Mouse (Mus musculus) heart, postnatal 36 days (tissue): ENCODE data around the gene Map3k5. TPM values are rescaled to one million over a fixed set of nuclear protein-coding genes. Genes with fewer than 3 reads are reported as not detected.

ENCODE experiments used
- DNase-seq, 2 experiments: peaks; one replicate each; pipeline ENCODE4 v3.0.0; 2021 to 2022
- intact Hi-C: fragments of 180-260 bp; cut with DNase I; formaldehyde crosslinking; loops from one replicate; pipeline ENCODE4 v1.15.1; 2025
- total RNA-seq, 2 experiments: library from RNA; stranded (reverse); gene quantifications; 2 replicates each; pipeline ENCODE4 v1.2.3; 2021

The Map3k5 gene
- total RNA-seq, 2 experiments from 2014 or later = 43.4 to 43.5 TPM

DNA sequence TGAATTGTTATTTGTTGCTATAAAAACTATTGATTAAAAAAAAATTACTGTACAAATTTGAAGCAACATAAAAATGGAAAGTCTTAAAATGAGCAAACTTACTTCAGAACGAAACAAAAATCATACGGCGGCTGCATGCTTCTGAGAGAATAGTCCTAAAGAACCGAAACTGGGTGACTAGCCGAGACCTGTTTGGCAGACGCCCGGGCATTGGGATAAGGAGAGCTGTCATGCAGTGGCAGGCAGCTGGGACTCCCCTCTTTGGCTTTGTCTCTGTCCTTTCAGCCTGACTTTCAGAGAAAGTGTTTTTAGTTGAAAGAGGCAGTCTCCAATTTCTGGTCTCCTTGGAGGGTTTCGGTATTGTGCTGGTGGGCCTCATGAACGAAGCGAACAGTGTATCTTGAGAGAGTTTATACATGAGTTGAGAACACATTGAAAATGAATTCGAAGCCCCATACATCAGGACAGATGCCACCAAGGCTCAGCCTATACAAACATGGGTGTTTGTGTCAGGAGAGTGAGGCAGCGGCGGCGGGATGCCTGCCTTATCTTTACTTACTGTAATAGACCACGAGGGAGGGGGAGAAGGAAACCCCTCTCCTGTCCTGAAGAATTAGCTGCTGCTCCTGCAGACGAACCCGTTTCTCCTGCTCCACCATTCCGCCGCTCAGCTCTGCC, 235.8 kb downstream of the Map3k5 start:
- intact Hi-C loops = no loop called here
- DNase-seq = no peak

DNA sequence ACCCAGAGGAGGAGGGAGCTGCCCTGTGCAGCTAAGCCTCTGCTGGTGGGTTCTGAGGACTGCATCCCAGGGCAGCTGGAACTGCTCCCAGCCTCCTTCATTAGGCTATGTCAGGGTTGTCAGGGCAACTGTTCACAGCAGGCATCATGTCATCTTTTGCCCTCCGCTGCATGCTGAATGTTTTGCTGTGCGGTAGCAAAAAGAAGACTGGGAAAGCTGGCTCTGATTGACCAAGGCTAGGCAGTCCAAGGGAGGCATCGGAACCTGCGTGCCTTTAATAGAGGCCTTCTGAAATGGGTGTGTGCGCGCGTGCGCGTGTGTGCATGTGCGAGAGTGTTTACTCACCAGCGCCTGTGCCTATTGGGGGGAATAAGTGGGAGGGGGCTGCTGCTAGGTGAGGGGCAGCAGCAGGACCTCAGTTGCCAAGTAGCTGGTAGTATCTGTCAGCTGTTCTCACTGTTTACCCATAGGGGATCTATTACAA, 236.4 kb downstream of the Map3k5 start:
- intact Hi-C loops = no loop called here

DNA sequence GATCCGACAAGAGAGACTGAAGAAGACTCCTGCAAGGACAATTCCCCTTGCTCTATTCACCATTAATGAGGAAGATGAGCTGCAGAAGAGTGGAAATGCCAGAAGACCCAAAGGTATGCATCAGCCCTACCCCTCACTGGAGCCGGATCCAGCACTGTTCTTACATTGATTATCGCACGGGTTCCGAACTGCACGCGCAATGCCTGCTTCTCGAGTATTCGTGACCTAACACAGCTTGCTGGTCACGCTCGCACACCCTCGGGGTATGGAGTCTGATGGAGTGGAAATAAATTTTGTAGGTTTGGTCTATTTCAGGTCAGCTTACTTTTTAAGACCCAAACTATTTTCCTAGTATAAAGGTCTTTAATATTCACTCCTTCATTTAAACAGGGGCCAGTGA, 236.9 kb downstream of the Map3k5 start:
- DNase-seq = no peak
- intact Hi-C loops = no loop called here

More for the DNA sequence above, 236.4 kb downstream of the Map3k5 start:
- peak; percentile 38 to 41 for DNase-seq

DNA sequence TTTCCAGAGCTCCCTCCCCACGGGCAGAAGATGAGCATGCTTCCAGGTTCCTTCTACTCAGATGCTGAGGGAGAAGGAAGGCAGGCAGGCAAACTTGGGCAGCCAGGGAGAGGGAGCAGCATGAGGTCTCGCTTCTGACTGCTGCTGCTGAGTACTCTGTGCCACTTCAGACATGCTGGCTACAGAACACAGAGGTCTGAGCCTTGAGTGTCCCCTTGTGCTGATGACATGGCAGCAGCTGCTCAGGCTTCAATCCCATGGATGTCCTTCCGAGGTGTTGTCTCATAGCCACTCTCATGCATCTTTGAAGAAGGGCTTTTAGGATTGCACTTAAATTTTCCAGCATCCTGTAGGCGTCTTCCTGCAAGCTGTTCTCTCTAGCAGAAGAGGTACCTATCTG, 237.5 kb downstream of the Map3k5 start:
- intact Hi-C loops = no loop called here
- DNase-seq = no peak

DNA sequence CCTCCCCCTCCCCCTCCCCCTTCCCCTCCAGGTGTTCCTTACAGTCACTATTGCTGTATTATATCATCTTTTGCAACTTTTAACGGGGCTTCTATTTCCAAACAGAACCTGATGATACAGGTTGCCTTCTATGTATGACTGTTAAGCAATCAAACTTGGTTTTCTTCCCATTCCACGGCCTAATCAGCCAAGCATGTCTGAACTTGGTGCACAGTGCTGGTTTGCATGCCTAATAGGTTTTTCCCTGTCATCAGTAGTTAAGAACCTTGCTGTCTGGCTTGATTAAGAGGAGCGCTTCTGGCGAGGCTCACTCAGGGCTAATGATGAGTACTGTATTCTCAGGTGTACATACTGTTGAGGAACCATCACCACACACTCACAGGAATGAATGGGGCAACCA, 239.5 kb downstream of the Map3k5 start:
- DNase-seq = no peak
- intact Hi-C loops = no loop called here

DNA sequence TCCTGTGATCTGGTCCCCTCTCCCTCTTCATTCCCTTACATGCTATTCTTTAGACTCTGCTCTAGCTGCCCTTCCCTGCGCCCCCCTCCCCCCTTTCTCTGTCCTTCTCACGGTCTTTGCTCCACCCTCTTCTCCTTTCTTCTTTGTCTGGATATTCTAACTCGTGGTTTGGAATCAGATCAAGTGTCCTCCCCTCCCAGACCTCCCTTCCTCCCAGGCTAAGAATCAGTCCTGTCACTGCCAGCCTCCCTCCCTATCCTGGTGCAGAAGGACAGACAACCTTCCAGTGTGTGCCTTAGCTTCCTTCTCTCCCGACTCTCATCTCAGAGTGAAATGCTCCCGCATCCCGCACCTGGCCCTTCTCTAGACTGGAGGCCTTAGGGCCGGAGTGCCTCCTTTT, 241.8 kb downstream of the Map3k5 start:
- DNase-seq = no peak
- intact Hi-C loops = no loop called here

DNA sequence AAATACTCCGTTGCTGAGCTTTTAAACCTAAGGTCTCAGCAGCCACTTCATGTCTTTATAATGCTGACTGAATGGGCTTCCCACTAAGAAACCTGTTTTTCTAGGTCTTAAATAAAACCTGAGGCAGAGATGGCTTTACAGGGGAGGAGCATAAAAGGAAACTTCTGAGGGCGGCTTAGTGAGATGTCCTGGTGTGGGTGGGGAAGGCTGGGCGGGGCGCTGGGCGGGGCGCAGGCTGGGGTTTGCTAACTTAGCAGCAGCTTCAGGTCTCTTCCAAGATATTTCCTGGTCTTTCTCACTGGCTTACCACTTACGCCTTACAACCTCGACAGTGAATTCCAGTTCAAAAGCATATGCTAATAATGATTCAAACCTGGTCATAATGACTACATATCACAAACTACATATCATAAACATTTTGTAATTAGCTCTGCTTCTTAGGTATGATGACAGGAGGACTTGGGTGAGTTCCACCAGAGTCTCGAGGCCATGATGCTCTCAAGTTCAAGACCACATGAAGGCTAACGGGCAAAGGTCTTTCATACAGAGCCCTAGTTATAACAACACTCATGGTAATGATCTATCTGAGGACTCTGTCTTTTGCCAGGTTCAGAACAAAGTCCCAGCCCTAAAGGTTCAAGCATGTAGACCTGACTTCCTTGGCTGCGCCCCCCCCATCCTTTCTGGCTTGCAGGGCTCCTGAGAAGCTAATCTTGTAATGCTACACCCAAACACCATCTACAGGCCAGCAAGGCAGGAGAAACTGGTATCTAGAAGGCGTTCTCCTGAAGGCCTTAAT, 244.7 kb downstream of the Map3k5 start:
- no peak for DNase-seq
- intact Hi-C loops = no loop called here

DNA sequence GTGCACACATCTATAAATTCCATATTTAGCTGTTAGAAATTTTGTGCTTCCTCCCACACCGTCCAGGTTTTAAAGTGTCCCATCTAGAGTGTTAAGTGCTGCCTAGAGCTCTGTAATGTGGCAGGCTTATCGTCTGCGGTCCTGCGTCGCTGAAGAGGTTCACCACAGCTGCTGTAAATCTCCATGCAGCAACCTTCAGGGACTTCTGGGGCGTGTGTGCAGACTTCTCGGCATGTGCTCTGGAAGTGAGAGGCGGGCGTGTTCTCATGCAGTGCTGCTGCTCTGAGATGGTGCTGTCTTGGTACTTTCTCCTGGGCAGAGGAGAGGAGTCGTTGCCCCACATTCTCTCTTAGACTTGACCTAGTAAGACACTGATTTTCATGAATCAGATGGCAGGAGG, 246.9 kb downstream of the Map3k5 start:
- intact Hi-C loops = no loop called here
- DNase-seq = no peak

DNA sequence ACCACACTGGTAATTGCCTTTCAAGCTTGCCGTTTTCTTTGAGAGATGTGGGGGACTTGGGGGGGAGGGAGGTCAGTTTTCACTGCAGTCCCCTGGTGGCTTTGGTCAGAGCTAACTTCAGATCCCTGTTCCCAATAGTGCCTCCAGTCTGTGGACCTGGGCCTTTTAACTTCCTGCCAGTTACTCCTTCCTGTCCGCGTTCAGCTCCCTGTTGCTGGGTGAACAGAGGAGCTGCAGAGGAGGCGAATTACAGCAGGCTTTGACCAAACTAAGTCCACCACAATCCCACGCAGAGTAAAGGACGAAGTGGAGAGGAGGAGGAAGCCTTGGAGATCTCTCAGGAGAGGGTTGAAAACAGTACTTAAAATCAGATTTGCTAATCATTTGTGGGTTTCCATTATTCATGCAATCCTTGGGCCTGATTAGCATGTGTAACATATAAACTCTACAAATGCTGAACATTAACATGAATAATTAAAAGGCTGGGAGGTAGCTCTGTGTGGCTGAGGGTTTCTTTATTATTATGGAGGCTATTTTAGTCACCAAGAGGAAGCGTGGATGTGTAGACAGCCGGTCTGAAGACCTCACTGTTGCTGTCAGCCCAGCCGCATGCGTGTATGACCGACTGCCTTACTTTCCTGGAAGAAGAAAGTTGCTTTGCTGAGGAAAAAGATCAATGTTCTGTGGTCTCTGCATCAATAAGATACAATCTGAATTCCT, 247.6 kb downstream of the Map3k5 start:
- intact Hi-C loops = no loop called here
- DNase-seq = no peak

DNA sequence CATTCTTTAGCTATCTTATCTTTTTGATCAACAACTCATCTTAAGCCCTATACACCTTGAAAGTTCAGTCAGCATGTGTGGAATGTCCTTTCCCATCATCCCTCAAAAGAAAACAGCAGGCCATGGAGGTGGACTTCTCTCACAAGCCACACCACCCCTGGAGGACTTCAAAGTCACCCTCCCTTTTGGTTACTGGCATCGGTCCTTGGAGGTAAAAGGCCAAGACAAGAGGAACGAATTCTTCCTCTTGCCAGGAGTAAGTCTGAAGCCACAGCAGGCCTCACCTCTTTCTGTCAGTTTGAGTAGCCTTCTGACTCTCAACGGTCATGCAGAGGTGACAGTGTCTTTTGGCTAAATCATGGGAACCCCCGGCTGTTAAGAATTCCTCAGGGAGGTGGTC, 250.1 kb downstream of the Map3k5 start:
- no peak for DNase-seq
- intact Hi-C loops = no loop called here

DNA sequence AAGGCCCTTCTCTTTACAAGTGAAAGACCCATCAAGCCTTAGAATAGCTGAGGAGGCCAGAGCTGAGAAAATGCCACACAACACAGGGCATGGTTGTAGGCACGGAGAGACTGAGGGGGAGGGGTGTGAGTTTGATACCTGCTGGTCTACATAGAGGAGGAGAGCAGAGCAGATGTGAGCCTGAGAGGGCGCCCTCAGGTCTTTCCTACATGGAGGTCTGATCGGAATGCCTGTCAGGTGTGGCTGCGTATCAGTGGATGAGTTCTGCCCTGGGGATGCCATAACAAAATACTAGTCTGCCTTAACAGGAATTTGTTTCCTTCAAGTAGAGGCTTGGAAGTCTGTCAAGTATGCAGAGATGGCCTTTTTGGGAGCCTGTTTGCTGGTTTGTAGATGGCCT, 251.0 kb downstream of the Map3k5 start:
- DNase-seq = no peak
- intact Hi-C loops = no loop called here

DNA sequence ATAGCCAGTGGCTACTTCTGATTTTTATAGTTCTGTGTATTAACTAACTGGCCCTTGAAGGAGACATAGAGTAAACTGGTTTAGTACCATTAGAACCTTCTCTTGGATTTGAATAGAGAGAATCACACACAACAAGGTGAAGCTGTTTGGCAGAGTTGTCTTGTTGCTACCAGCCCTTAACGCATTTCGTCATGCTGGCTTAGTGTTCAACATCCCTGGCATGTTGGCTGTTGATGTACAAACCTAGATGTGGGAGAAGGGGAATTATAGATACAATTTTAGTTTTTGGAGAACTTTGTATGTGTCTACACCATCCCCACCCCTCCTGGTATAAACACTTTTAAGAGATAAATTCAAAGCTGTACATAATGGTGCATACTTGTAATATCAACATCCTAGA, 251.5 kb downstream of the Map3k5 start:
- DNase-seq = no peak
- intact Hi-C loops = no loop called here

DNA sequence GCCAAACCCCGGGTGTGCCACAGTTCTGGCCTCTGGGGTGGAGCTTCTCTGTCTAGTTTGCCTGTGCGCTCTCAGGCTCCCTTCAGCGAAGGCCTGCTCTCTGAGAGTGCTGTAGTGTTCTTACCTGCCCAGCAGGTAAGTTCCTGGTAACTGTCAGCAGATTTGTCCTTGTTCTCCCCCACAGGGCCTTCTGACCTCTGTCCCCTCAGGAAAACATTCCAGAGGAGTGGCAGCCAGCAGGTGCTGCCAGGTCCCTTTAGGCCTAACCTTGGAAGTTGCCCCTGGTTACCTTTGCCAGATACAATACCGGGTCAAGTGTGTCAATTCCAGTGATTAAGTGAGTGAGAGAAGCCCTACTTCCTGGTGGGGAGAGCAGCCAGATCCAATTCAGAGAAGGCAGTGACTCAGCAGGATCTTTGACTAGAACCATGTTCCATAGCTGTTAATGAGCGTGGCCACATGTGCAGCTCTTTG, 252.6 kb downstream of the Map3k5 start:
- DNase-seq = no peak
- intact Hi-C loops = no loop called here

DNA sequence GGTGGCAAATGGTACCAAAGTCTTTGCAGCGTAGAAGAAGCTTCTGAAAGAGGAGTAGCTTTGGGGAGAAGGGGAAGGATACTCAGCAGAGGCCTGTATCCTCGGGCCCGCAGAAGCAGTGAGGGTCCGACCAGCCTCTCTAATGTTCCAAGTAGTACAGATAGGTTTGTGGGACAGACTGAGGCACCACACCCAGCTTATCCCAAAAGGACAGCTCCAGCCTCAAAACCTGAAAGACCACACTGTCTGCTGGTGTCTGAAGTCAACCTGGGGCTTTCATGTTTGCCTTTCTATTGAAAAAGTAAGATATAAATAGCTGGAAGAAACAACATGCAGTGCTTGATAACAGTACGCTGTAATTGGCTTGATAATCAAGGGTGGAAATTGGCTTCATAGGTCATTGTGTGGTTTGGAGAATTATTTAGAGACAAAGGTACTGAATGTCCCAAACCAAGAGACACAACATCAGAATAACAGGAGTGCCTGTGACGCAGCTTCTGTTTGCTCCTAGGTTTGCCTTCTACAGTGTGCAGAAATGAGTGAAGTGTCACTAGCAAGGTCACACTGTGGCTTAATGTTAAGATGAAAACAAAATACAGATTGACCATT, 256.0 kb downstream of the Map3k5 start:
- intact Hi-C loops = no loop called here
- no peak for DNase-seq

Other genes with a start within 250 kb of the Map3k5 start
- not detected for gene Il20ra, start 221.9 kb upstream of the Map3k5 start, total RNA-seq
- not detected for gene Slc35d3, start 83.0 kb upstream of the Map3k5 start, total RNA-seq
- gene Pex7, start 26.8 kb upstream of the Map3k5 start, total RNA-seq = 10 to 100 TPM; 27.4 to 35.1 TPM
- gene Map7, start 214.0 kb downstream of the Map3k5 start, total RNA-seq = 10 to 100 TPM; 21.0 to 23.3 TPM